Mouse (Mus musculus) adrenal gland, adult 2 months (tissue): ENCODE measurements at regions not wholly inside any gene's neighbourhood (a gene's known extent, or its start where the extent isn't known, plus 50 kb on each side); places are given as distances from the start of the nearest gene placed in this dataset.

Source experiments
- DNase-seq: peaks from one replicate; pipeline ENCODE4 v3.0.0; 2021

- no peak for DNase-seq
These were observed 81.9 kb downstream of the Tm2d3 start for GRCm38 (mm10) chr7:65772845-65773244.

- peak; percentile 19 for DNase-seq
These were observed 83.0 kb downstream of the Tm2d3 start for GRCm38 (mm10) chr7:65773948-65774347.

- DNase-seq, result no peak
These were observed 83.5 kb downstream of the Tm2d3 start for GRCm38 (mm10) chr7:65774388-65775015.

GRCm38 (mm10) chr7:65775016-65775415 lies 84.0 kb downstream of the Tm2d3 start:
- DNase-seq, result no peak

- DNase-seq, result no peak
These were observed 81.7 kb upstream of the Pcsk6 start for GRCm38 (mm10) chr7:65779716-65780372.

GRCm38 (mm10) chr7:65780578-65781370 lies 80.8 kb upstream of the Pcsk6 start:
- no peak for DNase-seq

GRCm38 (mm10) chr7:65782024-65782423 lies 79.5 kb upstream of the Pcsk6 start:
- DNase-seq, result peak; percentile 71

- no peak for DNase-seq
These were observed 77.8 kb upstream of the Pcsk6 start for GRCm38 (mm10) chr7:65783773-65784172.

- no peak for DNase-seq
These were observed 74.6 kb upstream of the Pcsk6 start for GRCm38 (mm10) chr7:65786916-65787315.

- DNase-seq, result no peak
These were observed 73.7 kb upstream of the Pcsk6 start for GRCm38 (mm10) chr7:65787849-65788248.

GRCm38 (mm10) chr7:65790264-65790663 lies 71.3 kb upstream of the Pcsk6 start:
- DNase-seq, result no peak

- DNase-seq, result no peak
These were observed 69.2 kb upstream of the Pcsk6 start for GRCm38 (mm10) chr7:65792187-65792823.

GRCm38 (mm10) chr7:65802306-65802705 lies 59.2 kb upstream of the Pcsk6 start:
- no peak for DNase-seq

- DNase-seq, result peak; percentile 63
These were observed 58.7 kb upstream of the Pcsk6 start for GRCm38 (mm10) chr7:65802806-65803205.

GRCm38 (mm10) chr7:65803422-65804303 lies 57.9 kb upstream of the Pcsk6 start:
- DNase-seq, result peak; percentile 11
